Mouse (Mus musculus) brain, embryonic 14.5 days (tissue): Measurements from ENCODE around the gene Grn.

Experiments
- CTCF ChIP-seq: fragments of 200-500 bp; IDR thresholded peaks from 2 replicates; pipeline ENCODE4 v1.5.1; 2012; ENCODE audit warnings: inconsistent platforms, mild to moderate bottlenecking, moderate library complexity, borderline replicate concordance; ENCODE audit not compliant: insufficient read depth, insufficient read length; ENCODE audit errors: extremely low read depth
- POLR2A ChIP-seq: fragments of 200-500 bp; IDR thresholded peaks from 2 replicates; pipeline ENCODE4 v1.6.1; 2012; ENCODE audit warnings: mild to moderate bottlenecking, inconsistent platforms, borderline replicate concordance; ENCODE audit not compliant: poor library complexity, insufficient read depth, insufficient read length, severe bottlenecking; ENCODE audit errors: extremely low read depth

DNA sequence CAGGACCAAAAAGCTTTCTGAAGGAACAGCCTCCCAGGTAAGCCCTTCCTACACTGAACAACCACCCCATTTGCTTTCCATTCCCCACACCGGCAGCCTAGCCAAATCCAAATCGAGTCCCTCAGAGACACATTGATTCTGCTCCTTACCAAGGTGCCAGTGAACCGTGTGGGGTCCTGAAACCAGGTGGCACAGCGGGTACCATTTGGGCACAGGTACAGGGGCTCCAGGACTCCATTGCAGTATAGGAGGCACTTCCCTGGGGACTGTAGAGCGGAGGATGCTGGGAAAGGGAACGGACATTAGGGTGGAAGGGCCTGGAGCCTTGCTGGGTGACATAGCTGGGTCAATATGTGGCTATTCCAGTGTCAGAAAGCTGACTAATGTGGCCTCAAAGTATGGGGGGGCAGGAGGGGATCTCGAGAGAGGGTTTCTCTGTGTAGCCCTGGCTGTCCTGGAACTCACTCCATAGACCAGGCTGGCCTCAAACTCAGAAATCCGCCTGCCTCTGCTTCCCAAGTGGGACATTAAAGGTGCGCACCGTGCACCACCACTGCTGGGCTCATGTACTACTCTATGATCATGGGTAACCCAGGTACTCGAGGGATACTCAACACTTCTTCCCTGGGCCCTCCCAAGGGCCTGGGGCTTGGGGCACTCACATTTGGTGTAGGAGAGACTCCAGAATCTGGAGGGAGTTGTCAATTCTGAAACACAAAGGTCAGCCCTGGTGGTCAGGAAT lies 24.4 kb upstream of the Grn start:
- TF ChIP-seq CTCF = no peak
- TF ChIP-seq POLR2A = no peak
